Comparison of ENCODE assay signal across 7 mouse cellular contexts in genomic region chr2:139722700-139723099, GRCm38 (mm10). TPM values are rescaled to one million over a fixed set of nuclear protein-coding genes. Genes with fewer than 3 reads are reported as not detected.
DNase-seq lines count a peak whose midpoint lies in the region; ATAC-seq and TF ChIP-seq lines count a peak whose summit lies in the region.

No protein-coding gene starts in this region.

- peak; percentile 69 for TF ChIP-seq RAD21 in CH12.LX (IDR thresholded peaks at IDR 0.05; ENCODE audit: low read depth, low read length)

- no peaks in the 10 kb centered on the region for H3K79me2 ChIP-seq in CH12.LX (replicated peaks; ENCODE audit: control insufficient read depth, extremely low read depth, insufficient read depth, poor library complexity, severe bottlenecking)

- no peaks in the 10 kb centered on the region for H3K36me3 ChIP-seq in CH12.LX (replicated peaks in 1 of 2; ENCODE audit: control insufficient read depth in 1 of 2, insufficient read depth in 1 of 2, low read length in 1 of 2)
- peaks cover 4% of the 10 kb centered on the region; the same call in 1 of the 2 replicates for H3K36me3 ChIP-seq in lung, embryonic 16.5 days (ENCODE audit: control insufficient read depth, insufficient read depth, low read length)

- dilution Hi-C loops in CH12.LX (cut with MboI; ENCODE audit: extremely low pct_ligation_motif_present, extremely low pct_unique_long_range_greater_than_20kb, low sequenced_read_pairs), result no loop called here

- H3K4me3 ChIP-seq in CH12.LX (replicated peaks in 1 of 3; ENCODE audit: low read depth in 2 of 3, low read length in 2 of 3, poor library complexity in 1 of 3), result no peak overlapping the region
- no peak overlapping the region for H3K4me3 ChIP-seq in lung, embryonic 16.5 days (ENCODE audit: low read length)

- intact Hi-C loops in gastrocnemius, postnatal 14 days (cut with DNase I; ENCODE audit: low total_unique reads), result loop anchor here (5.0 kb wide), 1 partner anchor 130 kb away; no protein-coding TSS in a partner anchor

- WGBS in lung, embryonic 16.5 days, result 3% methylated on average over 1 of the region's 1 CpGs

- no peak overlapping the region for H3K9ac ChIP-seq in CH12.LX (ENCODE audit: insufficient read depth, low read depth)
- H3K9ac ChIP-seq in lung, embryonic 16.5 days (ENCODE audit: low read length), result no peak overlapping the region

- H3K9me3 ChIP-seq in CH12.LX (replicated peaks; ENCODE audit: low read length), result no peaks in the 10 kb centered on the region
- H3K9me3 ChIP-seq in lung, embryonic 16.5 days (ENCODE audit: control insufficient read depth, low read length), result no peaks in the 10 kb centered on the region

- H3K4me2 ChIP-seq in CH12.LX (ENCODE audit: insufficient read depth, low read depth, poor library complexity, severe bottlenecking), result no peak overlapping the region
- H3K4me2 ChIP-seq in lung, embryonic 16.5 days (ENCODE audit: low read depth, low read length), result no peak overlapping the region

- peak; percentile 71 for ATAC-seq in lung, embryonic 16.5 days (ENCODE audit: low read depth)

- TF ChIP-seq POLR2A in CH12.LX (IDR thresholded peaks at IDR 0.05; ENCODE audit: low read depth, low read length), result no peak

- no peak for TF ChIP-seq EP300 in CH12.LX (IDR thresholded peaks at IDR 0.05; ENCODE audit: low read length)

- no peak overlapping the region for H3K27ac ChIP-seq in CH12.LX (ENCODE audit: insufficient read depth, low read depth)
- H3K27ac ChIP-seq in lung, embryonic 16.5 days (ENCODE audit: low read length), result peak overlapping the region; percentile 64

- in situ Hi-C loops in CH12.LX (cut with MboI; ENCODE audit: low pct_ligation_motif_present, low pct_unique_long_range_greater_than_20kb, low sequenced_read_pairs), result loop anchor here (10.0 kb wide), 1 partner anchor 128 kb away; no protein-coding TSS in a partner anchor

- H3K27me3 ChIP-seq in CH12.LX (replicated peaks), result no peaks in the 10 kb centered on the region
- H3K27me3 ChIP-seq in lung, embryonic 16.5 days (ENCODE audit: control insufficient read depth, insufficient read depth, low read depth, low read length), result no peaks in the 10 kb centered on the region

- DNase-seq in CH12.LX (ENCODE audit: extremely low read depth) (peak; percentile 40), R1 (ENCODE audit: low read depth, low spot score) (peak; percentile 46)
- DNase-seq in cerebellum, postnatal 14 days, result peak; percentile 73 to 81
- DNase-seq in gastrocnemius, postnatal 14 days, result peak; percentile 36
- DNase-seq in kidney, postnatal 4 days, result peak; percentile 82 to 85
- DNase-seq in right cerebral cortex, postnatal 4 days, result peak; percentile 61

- no peaks in the 10 kb centered on the region for H3K4me1 ChIP-seq in CH12.LX (ENCODE audit: control insufficient read depth in 1 of 2, insufficient read depth in 2 of 2)
- peaks cover 15% of the 10 kb centered on the region for H3K4me1 ChIP-seq in lung, embryonic 16.5 days (replicated peaks; ENCODE audit: control insufficient read depth, insufficient read depth, low read length)

- TF ChIP-seq CTCF in CH12.LX (conservative IDR thresholded peaks at IDR 0.05 in 1 of 2, IDR thresholded peaks at IDR 0.05 in 1 of 2; ENCODE audit: low read depth in 2 of 2, low read length in 2 of 2), result peak; percentile 36 to 83; a peak in 3 of 4 replicates

TF ChIP-seq in CH12.LX, 34 proteins besides CTCF, POLR2A, EP300 and RAD21:
- no peak for TF ChIP-seq SIN3A (IDR thresholded peaks at IDR 0.05; ENCODE audit: low read length)
- TF ChIP-seq SMC3 (IDR thresholded peaks at IDR 0.05; ENCODE audit: low read depth, low read length), result peak; percentile 69
TF ChIP-seq in CH12.LX: peak in this region for 1.

RNA-seq across cellular contexts. Expression of gene Ism1, which starts 44.7 kb away (rescaled TPM):
- not detected in 2 replicates for total RNA-seq in CH12.LX (2012; rRNA removed)
- not detected in 2 replicates for total RNA-seq in CH12.LX (2014; rRNA removed)
- polyA plus RNA-seq in CH12.LX (2012; ENCODE audit: insufficient read length, low read depth), result not detected in 2 replicates
- 1 to 10 TPM; 1.3 to 2.2 TPM for total RNA-seq in gastrocnemius, postnatal 14 days (2021)
- polyA plus RNA-seq in lung, embryonic 16.5 days (2015; fragmentation: Nextera tagmentation; extraction: Ambion mirVana), result 11.4 and 11.5 TPM in 2 replicates
